Mouse (Mus musculus) thymus, postnatal 0 days (tissue): Measurements from ENCODE around the gene Wdr81. TPM values are rescaled to one million over a fixed set of nuclear protein-coding genes. Genes with fewer than 3 reads are reported as not detected.

ENCODE experiments used
- DNase-seq: peaks from one replicate; pipeline ENCODE4 v3.0.0-alpha.2; 2015; ENCODE audit warnings: low spot score
- polyA plus RNA-seq: library from polyadenylated mRNA; unstranded; fragments of >200 nt; fragmentation: Nextera tagmentation; extraction: Ambion mirVana; gene quantifications from 2 replicates; pipeline ENCODE4 v1.2.1, GENCODE M21; 2015

Wdr81 gene
- 5.7 and 5.9 TPM in 2 replicates for polyA plus RNA-seq

DNA sequence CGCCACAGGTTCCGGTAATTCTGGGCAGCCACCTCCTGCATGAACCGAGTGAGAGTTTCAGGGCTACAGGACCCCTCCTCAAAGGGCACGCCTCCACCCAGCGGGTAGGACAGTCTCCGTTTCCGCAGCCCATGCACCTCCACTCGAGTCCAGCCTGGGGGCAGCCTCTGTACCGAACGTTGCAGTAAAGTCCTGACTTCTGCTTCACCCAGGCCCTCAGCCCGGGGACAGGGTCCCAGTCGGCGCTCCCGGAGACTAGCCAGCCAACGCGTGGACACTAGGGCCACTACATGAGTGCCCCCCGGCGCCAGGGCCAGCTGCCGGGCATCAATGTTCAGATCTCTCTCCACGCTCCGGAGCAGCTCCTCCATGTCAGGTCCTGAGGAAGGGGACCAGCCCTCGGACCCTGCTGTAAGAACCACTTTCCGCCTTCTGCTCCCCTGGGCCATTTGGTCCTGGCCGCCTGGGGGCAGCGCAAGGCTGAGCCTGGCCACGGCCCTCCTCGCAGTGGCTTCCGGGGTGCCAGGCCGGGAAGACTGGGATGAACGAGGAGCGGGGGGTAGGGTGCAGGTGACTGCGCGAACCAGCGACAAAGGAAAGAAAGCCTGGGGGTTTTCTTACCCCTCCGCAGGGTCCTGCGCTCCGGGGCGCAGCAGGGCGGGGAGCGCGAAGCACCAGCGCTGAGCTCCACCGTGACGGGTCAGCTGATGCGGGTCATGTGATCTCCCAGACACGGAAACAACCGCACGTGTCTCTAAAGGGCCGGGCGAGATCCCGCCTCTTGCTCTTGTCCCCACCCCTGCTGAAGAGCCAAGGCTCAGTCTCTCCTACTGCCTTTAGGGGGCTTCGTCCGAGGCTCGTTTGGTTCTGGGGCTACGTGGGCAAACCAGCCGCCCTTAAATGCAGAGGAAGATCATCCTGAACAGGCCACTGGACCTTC, at the start of gene Wdr81:
Gene Wdr81 (minus strand): TSS at position 727 of the 940 bp plus-strand sequence.
- peak; percentile 92 for DNase-seq

DNA sequence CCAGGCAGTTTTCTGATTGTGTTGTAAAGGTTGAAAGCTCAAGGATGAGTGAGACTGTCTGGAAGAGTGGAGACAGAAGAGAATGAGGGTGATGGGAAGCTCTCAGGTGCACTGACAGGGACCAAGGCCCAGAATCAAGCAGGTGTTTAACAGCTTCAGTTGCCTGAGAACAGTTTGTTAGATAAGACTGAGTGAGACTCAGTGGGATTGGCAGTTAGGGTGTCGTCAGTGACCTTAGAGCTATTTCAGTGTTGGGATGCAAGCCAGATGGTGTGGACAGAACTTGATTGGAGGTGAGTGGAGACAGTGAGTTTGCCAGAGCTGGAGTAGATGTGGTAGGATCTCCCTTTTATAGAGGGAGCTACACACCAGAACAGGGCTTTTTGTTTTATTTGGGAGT, 43.6 kb upstream of the Wdr81 start:
- no peak for DNase-seq

DNA sequence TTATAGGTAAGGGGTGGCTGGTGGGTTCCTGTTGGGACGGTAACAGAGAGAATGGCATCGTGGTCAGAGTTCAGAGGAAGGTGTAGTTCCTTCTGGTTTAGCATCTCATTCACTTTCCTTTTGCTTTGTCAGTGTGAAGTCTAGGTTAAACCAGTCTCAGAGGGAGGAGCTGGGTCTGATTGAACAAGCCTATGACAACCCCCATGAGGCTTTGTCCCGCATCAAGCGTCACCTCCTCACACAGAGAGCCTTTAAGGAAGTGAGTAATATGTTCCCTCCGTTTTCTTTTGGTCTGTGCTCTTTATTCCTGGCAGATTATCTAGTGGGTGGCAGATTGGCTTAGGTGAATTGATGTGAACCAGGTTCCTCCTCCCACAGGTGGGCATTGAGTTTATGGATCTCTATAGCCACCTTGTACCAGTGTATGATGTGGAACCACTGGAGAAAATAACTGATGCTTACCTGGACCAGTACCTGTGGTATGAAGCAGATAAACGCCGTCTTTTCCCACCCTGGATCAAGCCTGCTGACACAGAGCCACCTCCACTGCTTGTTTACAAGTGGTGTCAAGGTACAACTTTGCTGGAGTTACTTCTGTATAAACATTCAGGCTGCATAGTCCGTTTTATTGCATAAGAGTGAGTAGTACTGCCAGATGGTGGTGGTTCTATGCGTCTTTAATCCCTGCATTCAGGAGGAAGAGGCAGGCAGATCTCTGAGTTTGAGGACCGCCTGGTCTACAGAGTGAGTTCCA, 40.0 kb upstream of the Wdr81 start:
- DNase-seq = no peak

DNA sequence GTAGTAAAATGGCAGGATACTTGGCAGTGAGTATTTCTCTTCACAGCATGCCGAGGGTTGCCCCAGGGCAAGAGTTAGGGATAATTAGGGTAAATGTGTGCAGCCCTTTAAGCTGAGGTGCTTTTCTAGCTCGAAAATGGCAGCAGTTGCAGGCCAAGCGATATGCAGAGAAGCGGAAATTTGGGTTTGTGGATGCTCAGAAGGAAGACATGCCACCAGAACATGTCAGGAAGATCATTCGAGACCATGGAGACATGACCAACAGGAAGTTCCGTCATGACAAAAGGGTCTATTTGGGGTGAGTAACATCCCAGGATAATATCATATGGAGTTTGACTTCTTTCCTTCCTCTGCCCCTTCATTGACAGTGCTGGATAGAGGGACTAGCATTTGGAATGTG, 33.0 kb upstream of the Wdr81 start:
- DNase-seq = no peak

DNA sequence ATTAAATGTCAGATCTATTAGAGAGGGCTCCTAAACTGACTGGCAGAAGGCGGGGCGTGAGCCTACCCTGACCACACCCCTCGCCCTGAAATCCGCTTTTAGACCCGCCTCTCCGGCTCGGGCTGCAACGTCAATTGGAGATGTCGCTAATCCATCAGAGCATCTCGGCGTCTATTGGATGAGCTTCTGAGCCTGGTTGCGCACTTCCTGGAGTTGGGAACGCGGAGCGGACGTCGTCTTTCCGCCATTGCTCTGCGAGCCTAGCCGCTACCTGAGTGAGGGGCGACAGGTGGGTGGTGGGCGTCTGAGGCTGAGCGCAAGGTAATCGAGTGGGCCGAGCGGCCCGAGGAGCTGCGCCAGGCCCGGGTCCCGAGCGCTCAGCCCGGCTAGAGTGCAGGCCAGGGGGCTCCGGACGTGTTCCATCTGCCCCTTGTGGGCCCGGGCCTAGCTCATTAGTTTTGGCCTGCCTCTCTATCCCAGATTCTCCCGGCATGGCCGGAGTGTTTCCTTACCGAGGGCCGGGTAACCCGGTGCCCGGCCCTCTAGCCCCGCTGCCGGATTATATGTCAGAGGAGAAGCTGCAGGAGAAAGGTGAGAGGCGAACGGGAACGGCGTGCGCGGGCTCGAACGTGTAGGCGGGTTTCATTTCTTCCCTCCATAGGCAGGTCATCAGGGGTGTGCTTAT, 32.2 kb upstream of the Wdr81 start, which contains the start of gene Prpf8:
Gene Prpf8 (plus strand): TSS at position 216 of the 685 bp plus-strand sequence.
- DNase-seq = peak; percentile 96

DNA sequence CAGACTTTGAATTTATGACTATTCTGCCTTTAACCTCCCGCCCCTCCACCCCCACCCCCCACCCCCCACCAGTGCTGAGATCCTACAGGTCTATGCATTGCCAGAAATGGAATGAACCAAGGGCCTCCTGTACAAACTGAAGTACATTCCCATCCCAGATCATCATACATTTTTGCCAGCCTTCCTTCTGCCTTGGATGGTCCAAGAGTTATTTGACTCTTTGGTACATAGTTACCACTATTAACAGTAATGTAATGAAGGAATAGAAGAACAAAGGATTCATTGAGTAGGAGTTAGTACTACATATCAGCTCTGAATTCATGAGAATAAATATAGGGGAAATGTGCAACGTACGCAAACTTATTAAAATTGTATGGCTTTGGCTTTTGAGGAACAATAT, 31.7 kb upstream of the Wdr81 start:
- DNase-seq = no peak

DNA sequence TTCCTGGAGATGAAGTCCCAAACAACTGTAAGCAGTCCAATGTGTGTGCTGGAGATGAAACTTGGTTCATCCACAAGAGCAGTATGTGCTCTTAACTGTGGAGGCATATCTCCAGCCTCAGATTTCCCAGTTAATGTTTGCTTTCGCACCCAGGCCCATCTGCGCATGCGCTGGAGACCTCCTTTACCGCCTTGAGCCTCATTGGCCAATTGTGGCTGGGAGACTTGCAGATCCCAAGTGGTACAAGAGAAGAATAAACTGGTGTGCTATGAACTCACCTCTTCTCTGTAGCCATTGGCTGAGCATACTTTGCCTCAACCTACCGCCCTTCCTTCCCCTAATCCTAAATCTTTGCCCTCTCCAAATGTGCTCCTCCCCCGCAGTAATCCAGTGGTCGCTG, 18.9 kb upstream of the Wdr81 start:
- DNase-seq = no peak

DNA sequence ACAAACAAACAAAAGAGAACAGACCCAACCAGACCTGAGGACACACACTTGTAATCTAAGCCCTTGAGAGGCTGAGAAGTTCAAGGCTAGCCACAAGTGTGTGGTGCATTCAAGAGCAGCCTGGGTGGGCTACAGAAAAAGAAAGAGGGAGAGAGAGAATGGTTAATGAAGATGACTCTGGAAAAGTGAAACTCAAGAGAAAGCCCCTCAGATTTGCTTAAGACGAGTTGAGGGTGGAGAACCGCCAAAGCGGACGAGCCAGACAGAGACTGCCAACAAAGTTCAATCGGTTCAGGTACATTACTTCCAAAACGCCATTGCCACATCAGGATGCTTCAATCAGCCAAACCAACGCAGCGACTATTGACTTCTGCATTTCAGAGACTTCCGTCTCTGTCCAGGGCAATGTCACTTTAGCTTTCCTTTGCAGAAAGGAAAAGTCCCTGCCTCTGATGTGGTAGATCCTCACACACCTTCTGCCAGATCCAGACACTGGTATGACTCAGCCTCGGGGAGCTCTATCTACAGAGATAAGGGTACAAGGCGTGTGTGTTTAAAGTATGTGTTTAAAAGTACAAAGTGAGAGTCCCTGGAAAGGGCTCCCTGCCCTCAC, 18.1 kb upstream of the Wdr81 start:
- DNase-seq = no peak

DNA sequence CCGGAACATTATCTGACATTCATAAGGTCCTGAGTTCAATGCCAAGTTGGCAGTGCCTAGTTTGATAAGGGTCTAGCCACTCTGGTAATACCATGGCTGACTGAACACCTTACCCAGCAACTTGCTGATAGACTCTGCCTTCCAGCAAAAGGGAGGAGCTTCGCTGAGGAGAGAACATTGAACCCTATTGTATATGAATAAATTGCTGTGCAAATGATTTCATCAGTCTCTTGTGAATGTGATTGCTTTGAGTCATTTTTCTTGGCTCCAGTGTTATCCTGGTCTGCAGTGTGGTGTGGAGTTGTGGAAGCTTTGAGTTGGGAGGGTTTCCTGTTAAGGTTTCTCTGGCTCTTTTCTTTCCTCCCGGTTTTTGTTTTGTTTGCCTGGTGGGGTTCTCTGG, 16.2 kb upstream of the Wdr81 start:
- no peak for DNase-seq

DNA sequence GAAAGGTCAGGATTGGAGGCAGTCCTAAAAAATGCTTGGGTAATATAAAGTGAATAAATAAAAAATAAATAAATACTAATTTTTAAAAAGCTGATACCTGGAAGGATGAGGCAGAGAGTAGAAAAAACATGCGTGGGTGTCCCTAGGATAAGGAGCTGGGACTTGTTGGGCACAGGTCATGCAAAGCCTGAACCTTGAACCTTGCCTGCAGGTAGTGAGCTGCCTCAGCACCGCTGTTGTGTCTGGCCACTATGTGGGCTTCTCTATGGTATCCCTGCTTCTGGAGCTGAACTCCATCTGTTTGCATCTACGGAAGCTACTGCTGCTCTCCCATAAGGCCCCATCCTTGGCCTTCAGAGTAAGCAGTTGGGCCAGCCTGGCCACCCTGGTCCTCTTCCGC, 14.7 kb upstream of the Wdr81 start:
- DNase-seq = no peak

DNA sequence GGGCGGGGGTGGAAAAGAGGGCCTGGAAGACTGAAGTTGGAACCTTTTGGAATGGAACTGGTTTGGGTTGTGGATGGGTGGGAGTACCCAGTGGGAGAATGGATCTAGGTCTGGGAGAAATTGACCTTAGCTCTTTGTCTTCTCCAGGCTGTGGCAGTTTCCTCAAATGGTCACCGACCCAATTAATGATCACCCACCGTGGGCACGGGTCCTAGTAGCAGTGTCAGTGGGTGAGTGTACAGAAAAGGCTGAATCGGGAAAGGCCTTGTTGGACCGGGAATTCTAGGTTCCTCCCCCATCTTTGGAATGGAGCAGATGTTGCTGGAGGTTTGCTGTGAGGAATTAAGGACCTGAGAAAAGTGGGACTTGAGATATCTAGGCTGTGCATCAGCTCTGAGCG, 13.9 kb upstream of the Wdr81 start:
- no peak for DNase-seq

DNA sequence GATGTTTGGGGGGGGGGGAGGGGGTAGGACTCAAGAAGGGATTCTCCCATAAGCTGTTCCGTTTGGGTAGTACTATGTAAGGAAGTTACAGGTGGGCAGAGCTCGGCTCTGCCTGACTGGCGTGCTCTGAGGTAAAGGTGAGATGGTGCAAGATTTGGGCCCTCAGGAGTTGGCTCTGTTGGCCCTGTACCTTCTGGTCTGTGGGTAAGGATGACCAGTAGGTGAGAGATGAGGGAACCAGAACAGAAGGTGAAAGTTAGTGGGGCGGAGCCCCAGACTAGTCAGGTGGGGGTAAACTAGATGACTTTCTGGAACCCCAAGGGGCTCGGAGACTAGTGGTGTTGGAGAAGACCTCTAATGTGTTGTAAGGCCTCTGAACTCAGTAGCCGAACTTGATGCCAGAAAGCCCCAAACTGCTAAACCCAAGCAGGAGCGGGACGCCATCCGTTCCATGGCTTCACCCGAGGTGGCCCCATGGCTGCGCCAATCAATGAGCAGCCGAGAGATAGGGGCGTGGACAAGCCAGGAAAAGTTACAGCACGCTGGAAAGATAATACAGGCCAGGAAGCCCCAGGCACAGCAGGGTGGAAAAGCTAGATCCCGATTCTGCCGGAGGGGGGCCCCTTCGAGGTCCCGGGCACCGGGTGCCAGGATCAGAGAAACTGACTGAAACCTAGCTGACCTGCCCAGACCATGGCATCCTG, 13.1 kb upstream of the Wdr81 start:
- no peak for DNase-seq

DNA sequence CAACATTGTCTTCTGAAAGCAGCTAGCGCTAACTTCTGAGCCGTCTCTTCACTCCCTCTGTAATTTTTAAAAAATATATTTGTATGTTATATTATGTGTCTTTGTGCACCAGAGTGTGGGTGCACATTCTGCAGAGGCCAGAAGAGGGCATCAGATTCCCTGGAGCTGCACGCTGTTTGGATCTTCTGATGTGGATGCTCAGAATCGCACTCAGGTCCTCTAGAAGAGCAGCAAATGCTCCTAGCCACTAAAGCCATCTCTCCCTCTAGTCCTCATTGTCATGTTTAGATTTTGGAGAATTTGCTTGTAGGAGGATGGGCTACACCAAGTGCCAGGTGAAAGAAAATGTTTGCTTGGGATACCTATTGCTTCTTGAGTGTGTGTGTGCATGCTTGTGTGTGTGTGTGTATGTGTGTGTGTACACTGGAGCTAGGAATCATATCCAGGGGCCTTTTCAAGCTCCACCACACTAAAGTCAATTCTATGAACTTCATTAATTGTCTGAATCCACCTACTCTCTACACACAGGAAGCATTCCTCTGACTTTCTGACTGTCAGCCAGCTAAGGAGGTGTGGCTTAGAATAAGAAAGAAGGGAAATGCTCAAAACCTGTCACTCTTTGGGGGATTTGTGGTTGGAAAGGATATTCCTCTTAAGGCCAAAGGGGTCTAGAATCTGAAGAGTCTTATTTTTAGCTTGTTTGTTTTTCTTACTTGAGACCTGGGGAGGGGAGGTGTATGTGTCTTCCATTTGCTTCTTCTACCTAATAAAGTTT, 12.4 kb upstream of the Wdr81 start:
- DNase-seq = no peak

DNA sequence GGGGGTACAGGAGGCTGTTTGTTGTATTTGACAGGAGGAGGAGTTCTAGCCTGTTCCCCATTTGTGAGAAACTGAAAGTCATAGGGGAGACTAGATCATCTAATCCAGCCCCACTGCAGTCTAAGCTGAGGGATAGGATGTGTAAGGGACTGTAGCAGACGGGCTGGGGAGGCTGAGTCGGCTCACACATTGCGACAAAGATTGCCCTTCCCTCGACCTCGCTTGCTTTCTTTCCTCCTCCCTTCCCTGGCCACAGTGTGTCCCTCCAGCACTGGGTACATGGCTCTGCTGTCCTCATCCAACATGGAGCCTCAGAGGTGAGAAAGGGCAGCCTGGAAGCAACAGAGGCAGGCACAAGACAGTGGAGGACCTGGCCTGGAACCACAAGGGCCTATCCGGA, 10.5 kb upstream of the Wdr81 start:
- DNase-seq = no peak

DNA sequence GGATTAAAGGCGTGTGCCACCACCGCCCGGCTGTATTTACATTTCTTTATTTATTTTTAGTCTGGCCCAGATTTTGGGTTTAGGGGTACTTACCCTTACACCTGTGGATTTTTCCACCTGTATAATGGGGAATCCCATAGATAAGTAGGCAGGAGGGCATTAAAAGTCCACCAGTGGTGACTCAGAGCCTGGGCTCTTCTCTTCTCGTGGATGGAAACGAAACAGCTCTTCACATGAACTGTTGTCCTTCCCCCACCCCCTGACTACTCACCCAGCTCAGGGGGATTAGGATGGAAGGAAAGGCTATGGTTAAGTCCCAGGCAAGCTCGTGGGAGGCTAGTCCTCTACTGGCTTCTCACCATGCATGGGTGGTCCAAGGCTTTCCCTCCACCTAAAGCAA, 9.9 kb upstream of the Wdr81 start:
- no peak for DNase-seq

DNA sequence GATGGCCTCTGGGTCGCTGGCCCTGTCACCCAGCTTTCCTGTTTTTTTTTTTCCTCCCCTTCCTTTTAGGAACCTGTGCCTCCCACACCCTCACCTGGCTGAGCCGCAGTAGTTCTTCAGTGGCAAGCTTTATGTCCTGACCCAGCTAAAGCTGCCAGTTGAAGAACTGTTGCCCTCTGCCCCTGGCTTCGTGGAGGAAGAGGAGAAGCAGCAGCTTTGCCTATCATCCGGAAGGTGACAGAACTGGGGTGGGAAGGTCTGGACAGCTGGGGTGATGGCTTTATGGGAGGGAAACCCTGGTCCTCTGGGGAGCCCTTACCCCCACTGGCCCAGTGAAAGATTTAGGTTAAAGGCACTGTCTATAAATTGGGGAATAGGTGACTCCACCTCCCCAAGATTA, 9.1 kb upstream of the Wdr81 start:
- no peak for DNase-seq

DNA sequence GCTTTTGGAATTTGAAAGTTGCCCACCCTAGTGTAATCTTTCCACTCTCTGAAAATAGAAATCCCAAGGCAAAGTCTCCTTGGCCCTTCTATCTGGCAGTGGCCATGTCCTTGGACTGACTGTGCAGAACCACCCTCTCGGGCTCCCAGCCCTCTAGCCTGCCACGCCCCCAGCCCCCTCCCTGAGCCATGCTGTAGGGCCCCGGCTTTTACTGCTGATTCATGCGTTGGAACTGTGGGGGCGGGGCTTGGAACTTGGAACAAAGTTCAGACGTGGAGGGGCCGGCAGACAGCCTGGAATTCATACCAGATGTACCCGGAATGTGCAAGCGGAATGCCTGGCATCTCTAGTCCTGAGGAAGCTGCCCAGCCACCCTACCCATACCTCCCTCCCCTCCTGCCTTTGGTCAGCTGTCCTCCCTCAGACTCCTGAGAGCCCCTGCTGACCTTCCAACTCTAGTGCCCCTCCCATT, 8.4 kb upstream of the Wdr81 start:
- peak; percentile 56 for DNase-seq

DNA sequence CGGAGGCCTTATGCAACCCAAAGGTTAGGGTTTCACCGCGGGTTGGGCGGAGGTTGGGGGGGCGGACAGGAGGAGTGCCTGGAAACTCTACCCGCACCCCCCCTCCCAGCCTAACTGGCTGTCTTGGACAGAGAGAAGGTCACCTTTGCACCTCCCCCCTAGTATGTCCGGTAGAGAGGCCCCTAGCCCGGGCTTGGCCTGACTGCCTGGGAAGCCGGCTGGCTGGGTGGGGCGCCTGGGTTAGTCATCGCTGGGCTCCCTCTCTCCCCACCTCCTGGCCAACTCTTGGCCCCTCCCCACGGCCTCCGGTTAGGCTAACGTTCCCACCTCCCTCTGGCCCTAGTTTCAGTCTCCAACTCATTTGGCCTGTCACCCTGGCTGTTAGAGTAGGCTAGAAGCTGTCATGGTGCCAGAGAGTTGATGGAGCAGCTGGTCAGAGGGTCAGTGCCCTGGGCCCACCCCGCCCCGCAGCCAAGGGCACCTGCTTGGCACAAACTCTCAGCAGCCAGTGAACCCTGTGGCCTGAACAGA, 7.8 kb upstream of the Wdr81 start:
- DNase-seq = no peak

DNA sequence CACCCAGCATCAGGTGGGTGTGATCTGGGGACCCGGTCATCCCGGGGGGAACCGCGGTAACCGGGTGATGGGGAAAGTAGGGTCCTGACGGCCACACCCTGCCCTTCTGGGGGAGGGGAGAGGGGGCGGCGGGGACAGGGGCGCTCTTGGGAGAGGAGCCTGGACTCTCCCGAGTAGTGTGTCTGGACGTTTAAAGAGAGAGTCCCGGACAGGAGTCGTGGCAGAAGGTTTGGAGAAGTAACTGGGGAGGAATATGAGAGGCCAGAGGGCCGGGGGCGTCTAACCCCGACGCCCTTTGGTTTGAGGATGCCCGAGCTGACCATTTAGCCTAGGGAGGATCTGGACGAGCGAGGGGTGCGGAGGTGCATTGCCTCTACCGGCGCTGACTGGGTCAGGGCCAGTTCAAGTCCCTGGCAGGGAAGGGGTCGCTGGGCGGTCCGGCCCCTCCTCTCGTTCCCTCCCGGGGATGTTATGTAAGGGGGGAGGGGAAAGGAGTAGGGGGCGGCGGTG, 7.3 kb upstream of the Wdr81 start:
- DNase-seq = no peak
